8 mouse cellular contexts compared by ENCODE assay signal in genomic region chr11:77980281-77981204, GRCm38 (mm10). TPM values are rescaled to one million over a fixed set of nuclear protein-coding genes. Genes with fewer than 3 reads are reported as not detected.
DNase-seq lines count a peak whose midpoint lies in the region; ATAC-seq lines count a peak whose summit lies in the region.

No protein-coding gene starts in this region.

- H3K4me3 ChIP-seq in embryonic facial prominence, embryonic 15.5 days (replicated peaks) = peak overlapping the region; percentile 99; the same call in 1 of the 2 replicates
- H3K4me3 ChIP-seq in liver, embryonic 16.5 days (ENCODE audit: low read depth, low read length) = no peak overlapping the region

- ATAC-seq in CD4-positive, CD25-positive, alpha-beta regulatory T cell, adult 4 months = no peak
- no peak for ATAC-seq in embryonic facial prominence, embryonic 15.5 days (ENCODE audit: insufficient number of reproducible peaks, low FRiP score, low TSS enrichment, low read depth)
- ATAC-seq in liver, embryonic 16.5 days (ENCODE audit: low read depth) = no peak

- peaks cover 12% of the 10 kb centered on the region for H3K4me1 ChIP-seq in embryonic facial prominence, embryonic 15.5 days
- H3K4me1 ChIP-seq in liver, embryonic 16.5 days (ENCODE audit: control insufficient read depth, low read depth, low read length) = peaks cover 18% of the 10 kb centered on the region

- peak; percentile 68 for DNase-seq in CD4-positive, CD25-positive, alpha-beta regulatory T cell, adult 2 months (ENCODE audit: low read depth, low spot score)
- DNase-seq in right cerebral cortex, postnatal 10 days (ENCODE audit: low spot score in 2 of 2) = peak; percentile 76 to 84
- DNase-seq in right cerebral cortex, postnatal 14 days = no peak
- DNase-seq in kidney, adult 9 months = peak; percentile 81
- peak; percentile 58 for DNase-seq in right cerebral cortex, postnatal 4 days

- H3K27ac ChIP-seq in embryonic facial prominence, embryonic 15.5 days (replicated peaks) = no peak overlapping the region
- H3K27ac ChIP-seq in liver, embryonic 16.5 days (ENCODE audit: low read length) = peak overlapping the region; percentile 52; the same call in 1 of the 2 replicates

- no peak overlapping the region for H3K9ac ChIP-seq in embryonic facial prominence, embryonic 15.5 days
- H3K9ac ChIP-seq in liver, embryonic 16.5 days (ENCODE audit: low read depth, low read length) = no peak overlapping the region

- no peaks in the 10 kb centered on the region for H3K36me3 ChIP-seq in embryonic facial prominence, embryonic 15.5 days
- H3K36me3 ChIP-seq in liver, embryonic 16.5 days (ENCODE audit: control insufficient read depth, insufficient read depth) = no peaks in the 10 kb centered on the region

- no peak overlapping the region for H3K4me2 ChIP-seq in embryonic facial prominence, embryonic 15.5 days (replicated peaks)
- peak overlapping the region; percentile 90 for H3K4me2 ChIP-seq in liver, embryonic 16.5 days (ENCODE audit: low read depth, low read length)

- H3K27me3 ChIP-seq in embryonic facial prominence, embryonic 15.5 days = peaks cover 20% of the 10 kb centered on the region
- H3K27me3 ChIP-seq in liver, embryonic 16.5 days (ENCODE audit: control insufficient read depth, insufficient read depth, low read depth, low read length) = peaks cover 21% of the 10 kb centered on the region

- no peaks in the 10 kb centered on the region for H3K9me3 ChIP-seq in embryonic facial prominence, embryonic 15.5 days (replicated peaks)
- no peaks in the 10 kb centered on the region for H3K9me3 ChIP-seq in liver, embryonic 16.5 days (replicated peaks; ENCODE audit: control insufficient read depth, low read length)

- 33% methylated on average over 11 of the region's 11 CpGs for WGBS in embryonic facial prominence, embryonic 15.5 days
- WGBS in liver, embryonic 16.5 days (ENCODE audit: insufficient replicate concordance) = 20% methylated on average over 11 of the region's 11 CpGs

RNA-seq across cellular contexts. Expression of gene Phf12, which starts 2.0 kb away (rescaled TPM):
- polyA plus RNA-seq in CD4-positive, CD25-positive, alpha-beta regulatory T cell, adult 4 months (2017; shearing (Covaris generic)) = 10 to 100 TPM; 28.5 to 31.9 TPM
- 16.8 and 18.4 TPM in 2 replicates for polyA plus RNA-seq in embryonic facial prominence, embryonic 15.5 days (2015; fragmentation: Nextera tagmentation; extraction: Ambion mirVana)
- 5.3 and 5.7 TPM in 2 replicates for polyA plus RNA-seq in liver, embryonic 16.5 days (2015; fragmentation: Nextera tagmentation; extraction: Ambion mirVana)

RNA-seq across cellular contexts. Expression of gene Sez6, which starts 49.9 kb away (rescaled TPM):
- polyA plus RNA-seq in CD4-positive, CD25-positive, alpha-beta regulatory T cell, adult 4 months (2017; shearing (Covaris generic)) = not detected
- polyA plus RNA-seq in embryonic facial prominence, embryonic 15.5 days (2015; fragmentation: Nextera tagmentation; extraction: Ambion mirVana) = 0.60 and 1.3 TPM in 2 replicates
- polyA plus RNA-seq in liver, embryonic 16.5 days (2015; fragmentation: Nextera tagmentation; extraction: Ambion mirVana) = 0.17 TPM in 1 of 2 replicates, not detected in the other

RNA-seq across cellular contexts. Expression of gene Dhrs13, which starts 51.5 kb away (rescaled TPM):
- polyA plus RNA-seq in CD4-positive, CD25-positive, alpha-beta regulatory T cell, adult 4 months (2017; shearing (Covaris generic)) = 1 to 10 TPM; 1.0 to 2.5 TPM
- polyA plus RNA-seq in embryonic facial prominence, embryonic 15.5 days (2015; fragmentation: Nextera tagmentation; extraction: Ambion mirVana) = 18.5 and 19.7 TPM in 2 replicates
- polyA plus RNA-seq in liver, embryonic 16.5 days (2015; fragmentation: Nextera tagmentation; extraction: Ambion mirVana) = 10.8 and 11.3 TPM in 2 replicates

RNA-seq across cellular contexts. Expression of gene Flot2, which starts 57.2 kb away (rescaled TPM):
- 10 to 100 TPM; 20.2 to 26.1 TPM for polyA plus RNA-seq in CD4-positive, CD25-positive, alpha-beta regulatory T cell, adult 4 months (2017; shearing (Covaris generic))
- 65.5 and 65.7 TPM in 2 replicates for polyA plus RNA-seq in embryonic facial prominence, embryonic 15.5 days (2015; fragmentation: Nextera tagmentation; extraction: Ambion mirVana)
- polyA plus RNA-seq in liver, embryonic 16.5 days (2015; fragmentation: Nextera tagmentation; extraction: Ambion mirVana) = 24.5 and 25.1 TPM in 2 replicates
